Mouse (Mus musculus): ENCODE results near the gene Arhgap15.
"Not testable (repeated sequence)": the region's sequence is repeated elsewhere in the genome, so short reads cannot be mapped to it uniquely, and the experiment has no call there.

Arhgap15 gene

DNA sequence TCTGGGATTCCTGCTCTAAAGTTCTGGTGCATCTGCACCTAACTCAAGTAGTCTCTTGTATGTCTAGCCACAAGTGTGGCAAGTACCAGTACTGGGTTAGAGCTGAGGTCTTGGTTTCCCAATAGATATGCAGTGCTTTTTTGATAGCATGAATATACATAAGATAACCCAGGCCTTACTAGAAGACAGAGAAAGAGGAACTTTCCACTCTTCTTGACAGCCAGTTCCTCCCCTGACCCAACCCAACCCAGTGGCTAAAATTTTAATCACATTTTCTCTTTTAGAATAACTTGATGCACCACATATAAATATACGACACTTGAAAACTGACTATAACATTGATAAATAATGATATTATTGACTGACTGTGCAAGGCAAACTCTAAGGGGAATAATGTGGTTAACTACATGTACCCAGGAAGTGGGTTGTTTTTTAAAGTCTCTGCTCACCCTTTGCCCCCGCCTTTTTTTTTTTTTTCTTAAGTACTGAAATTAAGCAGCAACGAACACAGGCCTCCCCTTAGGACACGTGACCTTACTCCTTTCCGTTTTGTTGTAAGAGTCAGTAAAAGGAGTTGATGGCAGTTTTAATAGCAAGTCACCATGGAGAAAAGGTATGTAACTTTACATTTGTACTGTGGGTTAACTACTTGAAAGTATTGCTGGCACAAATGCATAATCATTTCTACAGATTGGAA lies at the start of gene Arhgap15:
Arhgap15 (plus strand) TSS at position 538 of the 697 bp plus-strand sequence.
- DNase-seq = no peak

DNA sequence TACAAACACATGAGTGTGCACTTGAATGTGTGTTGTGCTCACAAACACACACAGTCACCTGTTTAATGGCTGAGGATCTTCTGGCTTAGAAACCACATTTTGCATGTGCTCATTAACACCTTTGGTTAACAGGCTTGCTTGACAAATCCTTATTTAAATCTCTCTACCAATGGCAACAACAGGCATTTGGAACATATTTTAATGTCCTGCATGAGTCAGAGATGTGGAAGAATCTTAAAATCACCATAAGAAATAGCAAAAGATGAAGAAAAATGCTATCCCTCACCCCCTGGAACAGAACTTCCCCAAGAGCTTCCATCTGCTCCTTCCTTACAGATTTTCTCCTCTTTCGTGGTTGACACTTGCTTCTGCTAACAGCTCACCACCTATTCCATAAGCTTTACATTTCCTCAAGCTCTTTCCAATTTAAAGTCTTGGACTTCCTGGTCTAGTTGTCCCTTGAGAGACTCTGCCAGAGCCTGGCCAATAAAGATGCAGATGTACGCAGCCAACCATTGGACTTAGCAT lies 35.9 kb upstream of the Arhgap15 start:
- DNase-seq = no peak

- DNase-seq = peak; percentile 41 to 70
These were observed 26.0 kb upstream of the Arhgap15 start for GRCm38 (mm10) chr2:43722446-43723103.

DNA sequence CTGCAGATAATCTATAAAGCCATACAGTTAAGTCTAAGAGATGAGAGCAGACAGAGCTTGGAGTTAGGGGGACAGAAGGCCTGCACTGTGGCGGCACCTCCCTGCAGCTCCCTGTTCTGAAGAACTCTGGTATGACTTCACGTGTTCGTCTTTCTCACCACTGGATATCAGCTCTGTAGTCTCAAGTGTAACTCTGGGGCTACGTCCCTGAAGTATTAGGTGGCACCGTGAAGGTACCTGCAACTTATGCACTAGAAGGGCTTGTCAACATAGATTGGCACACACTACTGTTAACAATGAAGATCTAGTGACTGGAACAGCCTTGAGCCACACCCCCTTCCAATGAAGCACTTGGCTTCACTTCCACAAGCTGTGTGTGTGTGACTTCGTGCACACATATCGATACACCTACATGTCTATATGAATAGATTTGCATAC lies 25.5 kb upstream of the Arhgap15 start:
- no peak for DNase-seq

- no peak for DNase-seq
These were observed 21.4 kb upstream of the Arhgap15 start for GRCm38 (mm10) chr2:43727181-43727580.

GRCm38 (mm10) chr2:43727693-43728092 lies 20.9 kb upstream of the Arhgap15 start:
- DNase-seq = no peak

GRCm38 (mm10) chr2:43728831-43729230 lies 19.8 kb upstream of the Arhgap15 start:
- no peak for DNase-seq

DNA sequence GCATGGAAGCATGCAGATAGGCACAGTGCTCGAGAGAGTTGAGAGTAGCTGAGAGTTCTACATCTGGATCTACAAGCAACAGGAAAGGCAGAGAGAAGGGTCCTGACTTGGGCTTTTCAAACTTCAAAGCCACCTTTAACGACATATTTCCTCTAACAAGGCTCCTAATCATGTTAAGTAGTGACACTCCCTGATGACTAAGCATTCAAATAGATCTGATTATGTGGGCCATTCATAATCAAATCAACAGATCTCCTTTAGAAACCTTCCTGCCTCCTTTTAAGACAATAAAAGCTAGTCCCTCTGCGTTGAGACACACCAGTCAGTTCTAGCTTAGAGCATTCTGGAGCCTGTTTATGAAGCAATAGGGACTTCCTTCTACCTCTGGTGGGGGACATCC lies 16.2 kb upstream of the Arhgap15 start:
- DNase-seq = no peak

GRCm38 (mm10) chr2:43735071-43735470 lies 13.6 kb upstream of the Arhgap15 start:
- not testable (repeated sequence) for DNase-seq

- no peak for DNase-seq
These were observed 11.1 kb upstream of the Arhgap15 start for GRCm38 (mm10) chr2:43737546-43737945.

DNA sequence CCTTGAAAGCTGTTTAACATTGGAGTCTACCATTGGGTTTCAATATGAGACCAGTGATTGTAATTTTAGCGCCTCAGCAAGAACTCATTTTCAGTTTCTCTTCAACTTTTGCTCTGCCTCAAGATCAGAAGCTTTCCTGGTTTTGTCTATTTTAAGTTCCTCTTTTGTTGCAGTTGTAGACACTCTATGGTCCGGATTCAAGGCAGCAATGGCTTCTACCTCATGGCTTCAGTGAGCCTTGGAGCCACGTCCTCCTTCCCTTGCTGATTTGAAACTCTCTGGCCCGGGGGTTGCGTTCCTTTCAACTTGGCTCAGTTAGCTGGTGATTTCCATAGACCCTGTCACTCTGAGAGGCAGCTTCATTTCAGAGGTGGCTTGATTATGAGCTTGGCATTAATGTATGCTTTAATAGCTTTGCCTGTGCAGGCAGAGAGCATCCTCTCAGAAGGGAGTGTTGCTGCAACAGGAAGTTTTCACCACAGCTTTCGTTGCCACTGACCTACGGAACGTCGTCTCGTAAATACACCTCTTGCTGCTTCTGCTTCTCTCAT lies 10.0 kb upstream of the Arhgap15 start:
- DNase-seq = no peak

- DNase-seq = no peak
These were observed 9.3 kb upstream of the Arhgap15 start for GRCm38 (mm10) chr2:43739190-43739818.

DNA sequence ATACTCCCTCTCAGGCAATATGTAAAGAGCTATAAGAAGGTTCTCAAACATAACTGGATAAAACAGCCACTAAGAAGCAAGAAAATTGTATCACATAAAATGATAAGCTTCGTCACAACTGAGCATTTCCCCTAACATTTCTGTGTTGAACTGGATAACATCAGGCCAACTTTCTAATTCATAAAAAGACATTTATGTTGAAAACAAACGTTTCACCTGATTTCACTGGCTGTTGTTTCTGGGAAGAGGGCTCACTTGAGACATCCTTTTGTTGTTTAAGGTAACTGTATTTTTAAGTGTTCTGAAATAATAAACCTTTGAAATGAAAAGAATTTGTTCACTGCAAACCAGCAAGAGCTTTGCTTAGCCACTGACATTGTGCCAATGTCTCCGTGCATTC lies 697 bp downstream of the Arhgap15 start:
- no peak for DNase-seq

DNA sequence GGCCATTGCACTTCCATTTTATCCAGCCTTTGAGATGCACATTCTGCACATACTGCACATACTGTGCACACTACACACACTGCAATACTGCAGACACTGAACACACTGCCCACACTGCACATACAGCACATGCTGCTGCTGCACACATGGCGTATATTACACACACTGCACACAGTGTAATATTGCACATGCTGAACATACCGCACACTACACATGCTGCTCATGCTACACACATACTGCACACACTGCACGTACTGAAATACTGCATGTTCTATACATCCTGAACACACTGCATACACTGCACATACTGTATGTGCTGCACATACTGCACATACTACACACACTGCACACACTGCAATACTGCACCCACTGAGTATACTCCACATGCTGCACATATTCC lies 7.3 kb downstream of the Arhgap15 start:
- DNase-seq = no peak

- DNase-seq = no peak
These were observed 8.0 kb downstream of the Arhgap15 start for GRCm38 (mm10) chr2:43756626-43757025.

- no peak for DNase-seq
These were observed 13.1 kb downstream of the Arhgap15 start for GRCm38 (mm10) chr2:43761735-43762134.

DNA sequence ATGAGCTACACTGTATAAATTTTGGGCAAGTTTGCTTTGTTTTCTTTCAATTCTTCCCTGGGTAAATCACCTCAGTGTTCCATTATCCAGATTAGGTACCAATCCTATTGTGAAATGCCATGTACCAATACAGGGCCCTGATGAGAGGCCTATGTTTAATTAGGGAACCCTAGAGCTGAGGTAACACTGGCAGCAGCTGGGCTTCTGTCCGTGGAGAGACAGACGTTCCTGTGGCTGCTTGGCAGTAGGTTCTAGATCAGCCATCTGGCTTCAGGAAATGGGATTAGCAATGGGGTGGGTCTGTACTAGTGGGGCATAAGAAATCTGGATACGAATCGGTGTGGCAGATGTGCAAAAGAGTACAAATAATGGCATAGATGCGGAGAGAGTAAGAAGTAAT lies 14.7 kb downstream of the Arhgap15 start:
- no peak for DNase-seq

DNA sequence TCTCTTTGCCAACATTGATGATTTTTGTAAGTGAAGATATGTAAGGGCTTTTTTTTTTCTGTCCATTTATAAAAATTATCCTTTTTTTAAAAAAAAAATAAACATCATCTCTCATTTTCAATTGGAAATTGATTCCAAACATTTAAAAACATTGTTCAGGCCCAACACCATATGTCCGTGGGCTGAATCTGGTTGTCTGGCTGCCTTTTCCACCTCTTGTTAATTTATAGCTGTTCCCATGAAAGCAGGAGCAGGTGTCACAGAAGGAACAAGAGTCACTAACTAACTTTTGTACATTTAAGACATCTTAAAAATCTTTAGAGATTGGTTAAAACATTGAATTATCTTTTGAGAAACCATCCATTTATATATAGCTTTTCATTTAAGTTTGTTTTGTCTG lies 15.8 kb downstream of the Arhgap15 start:
- no peak for DNase-seq

DNA sequence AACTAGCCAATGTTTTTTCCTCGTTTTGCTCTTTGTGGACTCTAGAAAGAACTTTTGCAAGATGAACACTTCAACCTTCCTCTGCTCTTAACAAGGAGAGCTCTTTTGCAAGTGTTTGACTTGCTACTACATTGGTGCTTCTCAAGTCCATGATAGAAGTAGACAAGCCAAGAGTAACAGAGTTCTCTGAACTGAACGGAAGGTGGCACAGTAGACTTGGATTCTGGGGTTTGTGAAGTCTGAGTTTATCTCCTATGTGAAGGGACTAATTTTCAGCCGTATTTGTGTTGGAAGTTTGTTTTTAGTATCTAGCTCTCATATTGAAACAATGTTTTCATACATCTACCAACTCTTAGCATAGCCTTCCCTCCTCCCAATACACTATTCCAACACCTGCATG lies 17.6 kb downstream of the Arhgap15 start:
- DNase-seq = no peak

DNA sequence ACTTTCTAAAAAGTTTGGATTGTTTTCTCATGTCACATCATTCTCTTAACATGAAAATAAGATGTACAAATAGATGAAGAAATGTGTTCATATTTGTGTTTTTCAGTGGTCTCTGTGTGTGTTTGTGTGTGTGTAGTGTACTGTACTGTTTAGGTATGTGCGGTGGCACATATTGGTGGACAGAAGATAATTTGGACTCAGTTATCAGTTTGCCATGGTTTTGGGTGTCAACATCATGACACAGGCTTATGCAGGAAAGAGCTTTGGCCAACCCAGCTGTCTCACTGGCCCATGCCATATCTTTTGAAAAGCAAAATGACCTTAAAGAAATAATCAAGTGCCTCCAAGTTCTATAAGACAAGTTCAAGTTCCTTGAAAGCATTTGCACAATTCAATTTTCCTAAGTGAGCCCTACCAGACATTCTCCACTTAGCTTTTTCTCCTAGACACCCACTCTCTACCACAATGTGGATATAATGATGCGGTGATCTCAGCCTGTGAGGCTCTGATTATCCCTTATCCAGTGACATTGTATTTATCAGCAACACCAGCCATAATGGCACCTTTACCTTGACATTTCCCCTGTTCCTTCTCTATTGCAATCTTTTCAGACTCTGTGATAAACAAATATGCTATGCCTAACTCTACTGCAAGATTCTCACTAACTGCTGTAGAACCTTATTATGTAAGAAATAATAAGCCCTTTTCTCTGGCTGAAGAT lies 21.4 kb downstream of the Arhgap15 start:
- DNase-seq = no peak

GRCm38 (mm10) chr2:43772640-43773039 lies 24.0 kb downstream of the Arhgap15 start:
- no peak for DNase-seq

DNA sequence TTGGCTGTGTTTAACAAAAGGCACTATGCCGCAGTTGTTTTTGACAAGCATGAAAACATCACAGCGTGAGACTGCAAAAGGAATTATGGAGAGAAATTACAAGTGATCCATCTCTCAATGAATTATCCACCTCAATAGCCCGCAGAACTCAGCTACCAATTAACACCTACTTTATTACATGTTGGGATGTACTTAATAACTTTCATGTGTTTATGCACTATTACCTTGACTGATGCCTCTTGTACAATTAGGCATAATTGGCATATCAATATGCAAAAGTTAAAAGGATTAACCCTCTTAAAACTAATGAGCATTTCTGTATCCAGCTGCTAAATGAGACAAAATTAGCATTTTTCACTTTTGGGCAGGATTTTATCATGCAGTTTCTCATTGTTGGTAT lies 33.5 kb downstream of the Arhgap15 start:
- DNase-seq = no peak

All from cerebellum, adult 18-20 months (tissue).